Mouse (Mus musculus) testis, adult 2 months (tissue): ENCODE data around the gene Zfp62. TPM values are rescaled to one million over a fixed set of nuclear protein-coding genes. Genes with fewer than 3 reads are reported as not detected.

ENCODE experiments used
- H3K27ac ChIP-seq: fragments of 200-500 bp; 2 replicates; pipeline ENCODE4 v1.5.1; 2012; ENCODE audit warnings: low read depth, low read length; ENCODE audit not compliant: control insufficient read depth, insufficient read depth
- H3K27me3 ChIP-seq: fragments of 200-500 bp; 2 replicates; pipeline ENCODE4 v1.6.1; 2012; ENCODE audit warnings: mild to moderate bottlenecking, low read length, moderate library complexity; ENCODE audit not compliant: control insufficient read depth, insufficient read depth
- H3K36me3 ChIP-seq: fragments of 200-500 bp; 2 replicates; pipeline ENCODE4 v1.6.1; 2012; ENCODE audit warnings: mild to moderate bottlenecking, low read length; ENCODE audit not compliant: control insufficient read depth, insufficient read depth
- H3K4me1 ChIP-seq: fragments of 200-500 bp; 2 replicates; pipeline ENCODE4 v1.6.1; 2012; ENCODE audit warnings: low read length; ENCODE audit not compliant: control insufficient read depth, insufficient read depth
- H3K4me3 ChIP-seq: fragments of 200-500 bp; 2 replicates; pipeline ENCODE4 v1.5.1; 2012; ENCODE audit warnings: low read depth, mild to moderate bottlenecking, low read length, moderate library complexity, mixed read lengths; ENCODE audit not compliant: control insufficient read depth
- CTCF ChIP-seq: fragments of 200-500 bp; IDR thresholded peaks from 2 replicates; pipeline ENCODE4 v1.5.1; 2012; ENCODE audit warnings: low read depth, mild to moderate bottlenecking, inconsistent platforms, low read length, moderate library complexity; ENCODE audit not compliant: control insufficient read depth, insufficient read depth, insufficient replicate concordance
- POLR2A ChIP-seq: fragments of 200-500 bp; IDR thresholded peaks from 2 replicates; pipeline ENCODE4 v1.6.1; 2012; ENCODE audit warnings: low read depth, mild to moderate bottlenecking, inconsistent platforms, low read length, moderate library complexity; ENCODE audit not compliant: control insufficient read depth
- polyA plus RNA-seq: library from polyadenylated mRNA; depleted of rRNA; stranded (reverse); fragments of >200 nt; gene quantifications from 2 replicates; pipeline ENCODE4 v1.2.3, GENCODE M21; 2012; rRNA removed

Gene Zfp62
- polyA plus RNA-seq, 1 experiment, result 5.4 TPM

DNA sequence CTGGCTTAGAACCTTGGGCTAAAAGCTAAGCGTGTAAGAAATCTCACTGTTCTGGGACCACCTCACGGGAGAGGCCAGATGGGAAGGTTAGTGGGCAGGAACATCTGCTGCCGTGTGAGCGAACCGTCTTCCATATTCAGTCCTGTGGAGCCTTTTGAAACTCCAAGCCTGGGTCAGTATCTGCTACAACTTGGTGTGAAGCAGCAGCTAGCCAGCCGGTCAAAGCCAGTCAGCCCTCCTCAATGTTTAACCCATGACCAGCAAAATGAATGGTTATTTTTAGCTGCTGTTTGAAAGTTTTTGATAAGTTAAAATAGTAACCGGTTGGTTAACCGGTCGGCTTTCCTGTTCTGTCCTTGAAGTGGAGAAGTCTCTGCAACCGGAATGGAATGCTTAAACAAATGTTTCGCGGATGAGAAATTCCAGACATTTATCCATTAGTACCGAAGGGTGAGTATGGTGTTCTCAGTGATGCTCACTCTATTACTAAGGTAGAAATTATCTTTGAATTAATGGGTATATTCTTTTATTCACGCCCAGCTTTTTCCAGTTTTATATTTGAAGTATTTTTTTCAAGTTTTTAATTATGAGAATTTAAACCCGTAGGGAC, 65.0 kb downstream of the Zfp62 start:
- Histone ChIP-seq H3K27me3 (no peaks in the 10 kb centered on the region), H3K4me3 (no peak overlapping the region), H3K4me1 (peaks cover 13% of the 10 kb centered on the region), H3K36me3 (no peaks in the 10 kb centered on the region), H3K27ac (no peak overlapping the region)
- TF ChIP-seq POLR2A (no peak), CTCF (no peak)

Other genes starting within 250 kb of the Zfp62 start
- gene Olfr56, start 224.4 kb upstream of the Zfp62 start, polyA plus RNA-seq, result not detected in 2 replicates
- gene 9930111J21Rik1, start 223.9 kb upstream of the Zfp62 start, polyA plus RNA-seq, result 0.12 TPM in 1 of 2 replicates, not detected in the other
- gene Gm12185, start 211.1 kb upstream of the Zfp62 start, polyA plus RNA-seq, result not detected in 2 replicates
- 0.51 and 0.58 TPM in 2 replicates for gene Tgtp1, start 209.1 kb upstream of the Zfp62 start, polyA plus RNA-seq
- 0.35 TPM in 2 replicates for gene 9930111J21Rik2, start 152.1 kb upstream of the Zfp62 start, polyA plus RNA-seq
- 0.08 and 0.63 TPM in 2 replicates for gene Tgtp2, start 139.1 kb upstream of the Zfp62 start, polyA plus RNA-seq
- gene Ifi47, start 126.7 kb upstream of the Zfp62 start, polyA plus RNA-seq, result 0.37 and 0.42 TPM in 2 replicates
- gene Olfr1396, start 88.4 kb upstream of the Zfp62 start, polyA plus RNA-seq, result not detected in 2 replicates
- gene Olfr1395, start 61.0 kb upstream of the Zfp62 start, polyA plus RNA-seq, result not detected in 2 replicates
- not detected in 2 replicates for gene Olfr1394, start 48.9 kb upstream of the Zfp62 start, polyA plus RNA-seq
- 0.04 TPM in 2 replicates for gene Btnl9, start 16.1 kb upstream of the Zfp62 start, polyA plus RNA-seq
- gene Mgat1, start 40.9 kb downstream of the Zfp62 start, polyA plus RNA-seq, result 13.9 and 16.0 TPM in 2 replicates
- gene Olfr1393, start 75.0 kb downstream of the Zfp62 start, polyA plus RNA-seq, result 4.6 and 4.7 TPM in 2 replicates
- 2.2 and 2.8 TPM in 2 replicates for gene Olfr1392, start 82.0 kb downstream of the Zfp62 start, polyA plus RNA-seq
- not detected in 2 replicates for gene Olfr10, start 101.4 kb downstream of the Zfp62 start, polyA plus RNA-seq
- not detected in 2 replicates for gene Olfr1391, start 119.5 kb downstream of the Zfp62 start, polyA plus RNA-seq
- not detected in 2 replicates for gene Olfr1390, start 131.9 kb downstream of the Zfp62 start, polyA plus RNA-seq
- gene Olfr1389, start 219.8 kb downstream of the Zfp62 start, polyA plus RNA-seq, result 0.16 and 0.21 TPM in 2 replicates
- 0.19 TPM in 1 of 2 replicates, not detected in the other for gene Olfr1388, start 233.3 kb downstream of the Zfp62 start, polyA plus RNA-seq